Mouse (Mus musculus) heart, embryonic 14.5 days (tissue): ENCODE measurements around the gene Fgfr2. TPM values are rescaled to one million over a fixed set of nuclear protein-coding genes. Genes with fewer than 3 reads are reported as not detected.

Source experiments
- ATAC-seq: fragments of 200-750 bp; cut with Nextera tagmentation; 2 replicates; pipeline ENCODE4 v1.8.0; 2017; ENCODE audit warnings: low read depth, moderate TSS enrichment; ENCODE audit not compliant: insufficient number of reproducible peaks, insufficient read depth, low FRiP score
- H3K27ac ChIP-seq, 2 experiments: fragments of 200-500 bp in 1 of 2; fragments of 300-500 bp in 1 of 2; sonication (generic) in 1 of 2; replicated peaks in 1 of 2; 2 replicates each; pipeline ENCODE4 v1.5.1; 2012 to 2014; ENCODE audit warnings: low read depth in 2 of 2, low read length in 2 of 2, control low read depth in 1 of 2, mild to moderate bottlenecking in 1 of 2, mixed read lengths in 1 of 2; ENCODE audit not compliant: control insufficient read depth in 1 of 2, insufficient read depth in 1 of 2
- H3K27me3 ChIP-seq: fragments of 300-500 bp; sonication (generic); 2 replicates; pipeline ENCODE4 v1.6.1; 2014; ENCODE audit warnings: mild to moderate bottlenecking, low read length, control low read depth; ENCODE audit not compliant: control insufficient read depth, insufficient read depth
- H3K36me3 ChIP-seq: fragments of 300-500 bp; sonication (generic); 2 replicates; pipeline ENCODE4 v1.6.1; 2014; ENCODE audit warnings: mild to moderate bottlenecking, control low read depth, low read length, mixed read lengths; ENCODE audit not compliant: control insufficient read depth, insufficient read depth
- H3K4me1 ChIP-seq, 2 experiments: fragments of 200-500 bp in 1 of 2; fragments of 300-500 bp in 1 of 2; sonication (generic) in 1 of 2; 2 replicates each; pipeline ENCODE4 v1.6.1; 2012 to 2014; ENCODE audit warnings: low read length in 2 of 2, control low read depth in 1 of 2, mixed read lengths in 1 of 2; ENCODE audit not compliant: control insufficient read depth in 2 of 2, insufficient read depth in 2 of 2
- H3K4me2 ChIP-seq: fragments of 300-500 bp; sonication (generic); 2 replicates; pipeline ENCODE4 v1.6.1; 2014; ENCODE audit warnings: mild to moderate bottlenecking, low read length
- H3K4me3 ChIP-seq, 2 experiments: fragments of 200-500 bp in 1 of 2; fragments of 300-500 bp in 1 of 2; sonication (generic) in 1 of 2; 2 replicates each; pipeline ENCODE4 v1.5.1; 2012 to 2014; ENCODE audit warnings: low read length in 2 of 2, mild to moderate bottlenecking in 2 of 2, control low read depth in 1 of 2, low read depth in 1 of 2, moderate library complexity in 1 of 2; ENCODE audit not compliant: control insufficient read depth in 1 of 2, insufficient read depth in 1 of 2
- H3K9ac ChIP-seq: fragments of 300-500 bp; sonication (generic); 2 replicates; pipeline ENCODE4 v1.6.1; 2014; ENCODE audit warnings: mild to moderate bottlenecking, low read length
- H3K9me3 ChIP-seq: fragments of 300-500 bp; sonication (generic); 2 replicates; pipeline ENCODE4 v1.6.1; 2016; ENCODE audit warnings: low read length, control low read depth; ENCODE audit not compliant: control insufficient read depth
- WGBS: fragments of 180-500 bp; shearing (Covaris S2); extraction: QIAGEN DNeasy Blood & Tissue Kit; methylation state at CpG from one replicate; pipeline ENCODE4 v1.1.7; 2014; 5-methylcytosine and 5-hydroxymethylcytosine counted together
- polyA plus RNA-seq: library from polyadenylated mRNA; unstranded; fragments of >200 nt; fragmentation: Nextera tagmentation; extraction: Ambion mirVana; gene quantifications from 2 replicates; pipeline ENCODE4 v1.2.1, GENCODE M21; 2014

Gene Fgfr2
- polyA plus RNA-seq, 1 experiment from 2014 or later, result 22.4 TPM

GRCm38 (mm10) chr7:132380634-132381336 lies 742.4 kb downstream of the Fgfr2 start:
- Histone ChIP-seq H3K9me3 (no peaks in the 10 kb centered on the region), H3K9ac (no peak overlapping the region), H3K27me3 (no peaks in the 10 kb centered on the region), H3K4me2 (no peak overlapping the region), H3K4me1 (peaks cover 9 to 11% of the 10 kb centered on the region in 2 experiments), H3K36me3 (no peaks in the 10 kb centered on the region), H3K27ac (no peak overlapping the region), H3K4me3 (no peak overlapping the region)
- WGBS, result 17% methylated on average over 1 of the region's 1 CpGs
- ATAC-seq, result no peak

GRCm38 (mm10) chr7:132377913-132378312 lies 745.2 kb downstream of the Fgfr2 start:
- Histone ChIP-seq H3K36me3 (no peaks in the 10 kb centered on the region), H3K9ac (no peak overlapping the region), H3K27me3 (no peaks in the 10 kb centered on the region), H3K27ac (no peak overlapping the region), H3K9me3 (no peaks in the 10 kb centered on the region), H3K4me3 (no peak overlapping the region), H3K4me1 (peaks cover 0 to 7% of the 10 kb centered on the region in 2 experiments; a peak in 2 of 4 replicates), H3K4me2 (no peak overlapping the region)
- no peak for ATAC-seq
- 75% methylated on average over 6 of the region's 6 CpGs for WGBS

- Histone ChIP-seq H3K27ac (no peak overlapping the region), H3K9me3 (no peaks in the 10 kb centered on the region), H3K4me1 (peaks cover 4 to 10% of the 10 kb centered on the region in 2 experiments; a peak in 3 of 4 replicates), H3K9ac (no peak overlapping the region), H3K4me2 (no peak overlapping the region), H3K36me3 (no peaks in the 10 kb centered on the region), H3K4me3 (no peak overlapping the region), H3K27me3 (no peaks in the 10 kb centered on the region)
- WGBS, result 57% methylated on average over 10 of the region's 10 CpGs
- ATAC-seq, result no peak
Measured at GRCm38 (mm10) chr7:132373594-132374378, 749.4 kb downstream of the Fgfr2 start.

- no peaks in the 10 kb centered on the region for H3K9me3 ChIP-seq
- 58% methylated on average over 17 of the region's 17 CpGs for WGBS
- peaks cover 5 to 10% of the 10 kb centered on the region in 2 experiments; a peak in 3 of 4 replicates for H3K4me1 ChIP-seq
- H3K9ac ChIP-seq, result no peak overlapping the region
- H3K27ac ChIP-seq, result no peak overlapping the region
- no peak overlapping the region for H3K4me2 ChIP-seq
- ATAC-seq, result no peak
- H3K27me3 ChIP-seq, result no peaks in the 10 kb centered on the region
- no peaks in the 10 kb centered on the region for H3K36me3 ChIP-seq
- H3K4me3 ChIP-seq, result no peak overlapping the region
Measured at GRCm38 (mm10) chr7:132372752-132373513, 750.2 kb downstream of the Fgfr2 start.

- WGBS, result 79% methylated on average over 1 of the region's 1 CpGs
- no peak overlapping the region for H3K4me3 ChIP-seq
- no peaks in the 10 kb centered on the region for H3K36me3 ChIP-seq
- H3K4me2 ChIP-seq, result no peak overlapping the region
- H3K9ac ChIP-seq, result no peak overlapping the region
- peaks cover 5 to 10% of the 10 kb centered on the region in 2 experiments; a peak in 3 of 4 replicates for H3K4me1 ChIP-seq
- H3K27me3 ChIP-seq, result no peaks in the 10 kb centered on the region
- H3K9me3 ChIP-seq, result no peaks in the 10 kb centered on the region
- H3K27ac ChIP-seq, result no peak overlapping the region
- no peak for ATAC-seq
Measured at GRCm38 (mm10) chr7:132371832-132372231, 751.3 kb downstream of the Fgfr2 start.

GRCm38 (mm10) chr7:132369784-132370183 lies 753.4 kb downstream of the Fgfr2 start:
- ATAC-seq, result no peak
- Histone ChIP-seq H3K36me3 (no peaks in the 10 kb centered on the region), H3K27ac (no peak overlapping the region), H3K4me2 (no peak overlapping the region), H3K4me1 (peaks cover 10 to 11% of the 10 kb centered on the region in 2 experiments; a peak in 3 of 4 replicates), H3K27me3 (no peaks in the 10 kb centered on the region), H3K9ac (no peak overlapping the region), H3K9me3 (no peaks in the 10 kb centered on the region), H3K4me3 (no peak overlapping the region)
- 70% methylated on average over 2 of the region's 2 CpGs for WGBS

- 65% methylated on average over 6 of the region's 6 CpGs for WGBS
- no peak overlapping the region for H3K27ac ChIP-seq
- H3K4me3 ChIP-seq, result no peak overlapping the region
- no peaks in the 10 kb centered on the region for H3K9me3 ChIP-seq
- no peak for ATAC-seq
- no peak overlapping the region for H3K4me2 ChIP-seq
- no peaks in the 10 kb centered on the region for H3K36me3 ChIP-seq
- no peak overlapping the region for H3K9ac ChIP-seq
- H3K4me1 ChIP-seq, result peaks cover 10 to 11% of the 10 kb centered on the region in 2 experiments; a peak in 3 of 4 replicates
- H3K27me3 ChIP-seq, result no peaks in the 10 kb centered on the region
Measured at GRCm38 (mm10) chr7:132368859-132369258, 754.3 kb downstream of the Fgfr2 start.
